Mouse (Mus musculus): ENCODE data around the gene Ublcp1. TPM values are rescaled to one million over a fixed set of nuclear protein-coding genes. Genes with fewer than 3 reads are reported as not detected.
"Not testable (repeated sequence)": the region's sequence is repeated elsewhere in the genome, so short reads cannot be mapped to it uniquely, and the experiment has no call there.

The Ublcp1 gene
- total RNA-seq, 2 experiments from 2014 or later, result 48.6 to 52.0 TPM

DNA sequence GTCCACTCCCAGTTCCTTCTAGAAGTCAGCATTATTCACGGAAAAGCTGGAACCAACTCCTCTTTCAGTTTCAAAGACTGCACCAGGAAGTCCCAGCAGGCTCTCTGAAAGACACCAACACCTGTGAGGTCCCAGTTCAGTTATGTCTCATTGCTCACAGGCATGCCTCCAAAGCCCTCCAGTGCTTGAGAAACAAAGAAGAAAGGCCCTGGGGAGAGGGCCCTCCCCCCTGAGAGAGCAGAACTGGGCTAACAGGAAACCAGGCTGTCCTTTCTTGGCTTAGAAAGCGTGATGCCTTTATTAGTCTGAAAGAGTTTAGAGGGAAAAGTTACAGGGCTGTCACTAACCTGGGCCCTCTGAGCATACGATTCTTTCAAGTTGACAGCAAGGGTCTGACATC is 25.9 kb upstream of the Ublcp1 start:
- intact Hi-C loops (cut with DNase I), result no loop called here
- no peak for DNase-seq (ENCODE audit: low spot score in 2 of 2)

DNA sequence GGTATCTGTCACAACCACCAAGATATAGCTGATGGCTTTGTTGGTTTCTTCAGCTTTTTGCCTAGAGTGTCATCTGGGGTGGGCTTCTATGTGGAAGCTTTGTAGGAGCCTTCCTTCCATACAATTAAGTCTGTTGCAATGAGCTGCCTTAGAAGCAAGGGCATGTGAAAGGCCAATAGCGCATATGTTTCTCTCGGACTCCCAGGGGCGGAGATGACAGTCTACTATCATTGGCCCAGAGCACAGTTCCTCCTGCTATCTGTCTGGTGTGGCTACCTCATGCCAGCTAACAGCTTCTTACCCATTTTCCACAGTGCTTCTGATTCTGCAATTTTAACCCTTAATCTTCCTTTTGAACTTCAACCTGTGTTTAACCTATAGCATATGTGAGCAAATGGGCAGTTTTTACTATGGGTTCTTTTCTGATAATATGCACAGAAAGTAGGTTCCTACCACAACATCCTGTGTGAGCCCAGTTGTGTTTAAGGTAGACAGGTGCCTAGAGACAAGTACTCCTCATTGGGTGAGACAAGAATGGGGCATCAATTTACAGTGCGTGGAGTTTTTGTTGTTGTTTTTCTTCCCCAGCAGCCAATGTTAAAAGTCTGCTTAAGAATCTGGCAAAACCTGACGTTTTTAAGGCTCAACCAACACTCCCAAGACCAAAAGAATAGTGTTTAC is 24.5 kb upstream of the Ublcp1 start:
- intact Hi-C loops (cut with DNase I), result no loop called here
- DNase-seq (ENCODE audit: low spot score in 2 of 2), result no peak

DNA sequence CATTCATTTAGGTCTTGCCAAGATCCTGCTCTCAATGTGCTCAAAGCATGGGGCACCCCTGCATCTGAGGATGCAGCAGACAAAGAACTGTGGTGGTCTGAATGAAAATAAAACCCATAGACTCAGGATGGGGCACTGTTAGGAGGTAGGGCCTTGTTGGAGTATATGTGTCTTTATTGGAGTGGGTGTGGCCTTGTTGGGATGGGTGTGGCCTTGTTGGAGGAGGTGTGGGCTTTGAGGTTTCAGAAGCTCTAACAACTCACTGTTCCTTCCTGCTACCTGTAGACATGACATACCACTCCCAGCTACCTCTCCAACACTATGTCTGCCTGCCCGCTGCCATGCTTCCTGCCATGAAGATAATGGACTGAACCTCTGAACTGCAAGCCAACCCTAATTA is 18.8 kb upstream of the Ublcp1 start:
- no peak for DNase-seq (ENCODE audit: low spot score in 2 of 2)
- intact Hi-C loops (cut with DNase I), result no loop called here

DNA sequence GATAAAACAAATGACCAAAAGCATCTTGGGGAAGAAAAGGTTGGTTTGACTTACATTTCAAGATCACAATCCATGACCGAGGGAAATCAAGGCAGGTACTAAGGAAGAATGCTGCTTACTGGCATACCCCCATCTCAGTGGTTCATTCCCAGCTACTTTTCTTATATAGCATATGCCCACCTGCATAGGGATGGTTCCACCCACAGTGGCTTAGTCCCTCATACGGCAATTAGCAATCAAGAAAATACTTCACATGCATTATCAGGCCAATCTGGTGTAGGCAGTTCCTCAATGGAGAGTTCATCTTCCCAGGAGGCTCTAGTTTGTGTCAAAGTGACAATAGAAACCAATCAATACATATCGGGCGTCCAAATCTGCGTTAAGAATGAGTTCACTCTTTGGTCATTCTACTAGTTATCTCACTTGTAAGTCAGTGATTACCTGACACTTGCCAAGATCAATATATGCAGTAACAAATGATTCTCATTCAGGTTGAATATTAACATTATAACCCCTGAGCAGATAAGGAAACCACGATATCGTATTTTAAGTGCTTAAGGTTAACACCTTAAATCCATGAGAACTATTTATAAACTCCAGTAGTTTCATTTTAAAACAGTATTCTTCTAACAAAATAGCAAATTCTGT is 14.9 kb upstream of the Ublcp1 start:
- DNase-seq (ENCODE audit: low spot score in 2 of 2), result no peak
- intact Hi-C loops (cut with DNase I), result no loop called here

DNA sequence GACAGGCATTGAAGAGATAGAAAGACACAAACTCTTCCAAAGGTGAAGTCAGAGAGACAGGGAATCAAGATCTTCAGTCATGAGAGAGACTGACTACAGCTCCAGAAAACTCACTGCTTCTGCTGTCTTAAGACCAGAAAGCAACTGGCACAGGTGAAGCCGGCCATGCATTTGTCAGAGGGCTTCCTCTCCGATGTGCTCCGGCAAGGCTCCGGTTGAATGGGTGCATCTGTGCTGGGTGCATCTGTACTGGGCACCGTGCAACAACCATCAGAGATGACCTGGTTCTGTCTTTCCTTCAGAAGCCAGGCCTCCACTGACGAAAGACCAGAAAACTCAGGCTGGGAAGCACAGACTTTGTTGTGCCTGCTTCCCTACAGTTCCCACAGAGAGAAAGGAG is 9.9 kb upstream of the Ublcp1 start:
- no peak for DNase-seq (ENCODE audit: low spot score in 2 of 2)
- intact Hi-C loops (cut with DNase I), result no loop called here

DNA sequence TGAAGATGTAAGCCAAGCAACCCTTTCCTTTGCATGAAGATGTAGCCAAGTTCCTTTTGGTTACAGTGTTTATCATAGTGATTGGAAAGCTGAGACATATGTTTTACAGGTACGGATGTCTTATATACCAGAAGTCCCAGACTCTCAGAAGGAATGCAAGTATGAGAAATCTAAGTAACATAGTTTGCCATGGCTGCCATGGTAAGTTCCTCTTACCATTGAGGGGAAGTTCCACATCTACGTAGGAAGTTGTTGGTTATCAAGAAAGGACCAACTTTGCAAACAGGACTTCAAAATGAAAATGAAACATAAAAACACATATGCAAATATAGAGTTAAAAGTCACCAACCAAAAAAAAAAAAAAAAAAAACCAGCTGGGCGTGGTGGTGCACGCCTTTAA is 8.1 kb upstream of the Ublcp1 start:
- DNase-seq (ENCODE audit: low spot score in 2 of 2), result no peak
- intact Hi-C loops (cut with DNase I), result no loop called here

DNA sequence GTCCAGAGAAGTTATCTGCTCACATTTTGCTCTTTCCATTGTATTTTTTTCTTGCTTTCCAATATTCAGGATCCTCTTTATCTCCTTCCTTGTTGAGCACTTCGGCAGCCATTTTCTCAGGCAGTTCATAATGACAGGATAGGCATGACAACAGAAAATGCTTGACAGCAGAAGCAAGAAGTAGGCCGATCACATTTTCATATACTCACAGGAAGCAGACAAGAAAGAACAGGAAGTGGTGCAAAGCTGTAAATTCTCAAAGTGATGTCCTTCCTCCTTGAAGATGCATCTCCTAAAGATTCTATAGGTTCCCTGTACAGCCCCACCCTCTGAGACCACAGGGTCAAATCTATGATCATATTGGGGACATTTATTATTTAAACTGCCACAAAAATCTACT is 6.1 kb upstream of the Ublcp1 start:
- no peak for DNase-seq (ENCODE audit: low spot score in 2 of 2)
- intact Hi-C loops (cut with DNase I), result no loop called here

DNA sequence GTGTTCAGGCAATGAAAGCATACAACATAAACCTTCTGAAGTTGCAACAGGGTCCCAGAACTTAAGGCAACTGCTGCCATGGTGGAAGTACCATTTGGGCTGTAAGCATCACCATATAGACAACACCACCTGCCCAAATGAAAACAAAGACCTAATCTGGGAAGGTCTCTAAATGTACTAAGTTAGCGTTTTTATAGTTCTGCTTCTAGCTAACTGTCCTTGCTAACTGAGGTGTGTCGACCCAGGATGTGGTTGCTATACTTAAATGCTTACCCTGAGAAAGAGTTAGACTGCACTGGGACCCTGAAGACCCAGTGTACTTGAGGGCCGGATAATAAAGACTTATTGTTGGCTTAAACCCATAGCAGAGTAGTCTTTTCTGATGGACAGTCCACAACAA is 5.2 kb upstream of the Ublcp1 start:
- DNase-seq (ENCODE audit: low spot score in 2 of 2), result no peak
- intact Hi-C loops (cut with DNase I), result no loop called here

DNA sequence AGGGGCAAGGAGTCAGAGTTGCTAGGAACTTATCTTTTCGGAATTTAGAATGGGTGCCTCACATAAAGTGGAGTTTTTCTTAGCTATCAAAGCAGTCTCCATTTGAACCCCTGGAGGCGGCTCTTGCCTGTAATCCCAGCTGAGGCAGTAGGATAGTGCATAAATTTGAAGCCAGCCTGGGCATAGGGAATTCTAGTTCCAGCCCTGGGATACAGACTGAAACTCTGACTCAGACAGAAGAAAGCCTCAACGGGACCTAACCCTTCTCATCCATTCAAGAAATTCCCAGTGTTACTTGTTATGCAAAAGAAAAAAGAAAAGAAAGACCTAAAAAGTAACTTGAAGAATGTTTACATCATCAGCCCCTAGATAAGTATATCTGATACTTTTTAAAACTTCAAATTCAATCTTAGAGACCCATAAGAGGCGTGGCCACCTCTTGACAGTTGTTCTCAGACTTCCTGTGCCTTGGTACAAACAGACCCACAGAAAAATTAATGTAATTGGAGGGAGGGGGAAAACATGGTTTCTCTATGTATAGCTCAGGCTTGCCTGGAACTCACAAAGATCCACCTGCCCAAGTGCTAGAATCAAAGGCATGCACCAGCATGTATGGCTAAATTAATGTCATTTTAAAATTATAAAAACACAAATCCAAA is 1.2 kb upstream of the Ublcp1 start:
- no peak for DNase-seq (ENCODE audit: low spot score in 2 of 2)
- intact Hi-C loops (cut with DNase I), result loop anchor here (5.0 kb wide), 1 partner anchor 66 kb away; no protein-coding TSS in a partner anchor

DNA sequence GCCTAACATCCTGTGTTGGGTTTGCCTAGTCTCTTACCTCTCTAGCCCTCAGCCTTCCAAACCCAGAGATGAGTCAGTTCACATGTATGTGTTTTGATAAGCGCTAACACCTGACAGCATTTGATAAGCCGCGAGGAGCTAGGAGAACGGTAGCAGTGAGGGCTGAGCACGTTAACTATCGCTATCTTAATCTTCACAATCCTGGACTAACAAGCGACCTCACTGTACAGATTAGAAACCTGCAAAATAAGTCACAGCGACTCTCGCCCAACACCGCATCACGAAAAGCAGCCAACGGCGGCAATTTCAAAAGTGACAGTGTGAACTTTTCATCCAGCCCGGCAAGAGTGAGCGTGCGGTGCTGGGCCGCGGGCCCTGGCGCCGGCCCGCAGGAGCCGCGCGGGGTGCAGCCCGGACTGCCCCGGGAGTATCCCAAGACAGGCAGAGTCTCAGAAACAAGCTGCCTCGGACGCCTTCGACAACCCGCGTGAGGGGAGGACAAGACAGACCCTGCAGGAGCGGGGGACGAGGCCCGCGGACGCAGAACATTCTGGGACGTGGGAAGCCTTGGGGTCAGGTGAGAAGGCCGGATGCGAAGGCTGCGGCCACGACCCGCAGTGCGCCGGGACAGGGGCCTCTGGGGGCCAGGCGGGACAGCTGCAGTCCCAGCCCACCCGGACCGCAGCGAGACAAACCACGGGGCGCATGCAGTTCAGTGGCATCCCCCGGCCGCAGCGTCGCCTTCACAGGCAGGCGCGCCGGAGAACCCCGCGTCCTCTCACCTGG is 459 bp downstream of the Ublcp1 start:
- peak in 1 of 2 experiments; percentile 17 for DNase-seq (ENCODE audit: low spot score in 2 of 2)
- intact Hi-C loops (cut with DNase I), result loop anchor here (1.0 to 10.0 kb wide), 3 partner anchors 48 to 975 kb away; partner anchors contain the start of gene Rnf145

DNA sequence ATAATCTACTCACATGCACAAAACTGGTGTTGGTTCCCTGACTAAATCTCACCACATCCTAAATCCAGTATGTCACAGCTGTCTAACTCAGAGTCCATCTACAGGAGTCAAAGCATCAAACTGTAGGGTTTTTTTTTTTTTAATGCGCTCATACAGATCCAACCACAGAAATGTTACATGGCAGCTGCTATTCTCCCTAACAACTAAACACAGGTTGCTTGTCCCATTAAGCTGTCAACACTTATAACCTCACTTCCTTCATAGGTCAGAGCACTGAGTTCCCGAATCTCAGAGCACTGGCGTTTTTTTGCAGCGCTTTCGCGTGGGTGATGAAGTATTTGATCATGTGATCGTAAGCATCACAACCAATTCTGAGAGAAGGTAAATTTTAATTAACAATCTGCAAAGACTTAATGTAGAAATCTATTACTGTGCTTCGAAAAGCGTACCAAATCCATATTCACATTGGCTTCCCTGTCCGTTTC is 1.9 kb downstream of the Ublcp1 start:
- no peak for DNase-seq (ENCODE audit: low spot score in 2 of 2)
- intact Hi-C loops (cut with DNase I), result loop anchor here (10.0 kb wide), 1 partner anchor 974 kb away; no protein-coding TSS in a partner anchor

DNA sequence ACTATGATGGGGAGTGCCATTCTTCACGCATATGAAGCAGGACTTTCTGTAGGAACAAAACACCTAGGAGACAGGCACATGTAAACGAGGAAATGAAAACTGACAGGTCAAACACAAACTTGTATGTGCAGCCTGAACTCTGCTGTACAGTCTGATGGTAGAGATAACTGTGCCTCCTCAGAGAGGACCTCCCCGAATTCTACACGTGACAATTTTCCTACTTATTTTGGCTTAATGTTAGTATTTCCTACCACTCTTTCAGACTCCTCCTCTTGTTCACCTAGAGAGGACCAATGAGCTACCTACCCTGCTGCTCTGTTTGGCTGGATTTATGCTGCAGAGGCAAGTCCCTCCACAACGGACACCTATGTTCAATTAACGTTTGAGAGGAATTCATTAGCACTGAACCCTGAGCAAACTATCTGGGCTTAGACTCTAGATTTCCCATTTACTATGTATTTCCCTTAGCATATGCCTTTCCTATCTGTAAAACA is 3.3 kb downstream of the Ublcp1 start:
- intact Hi-C loops (cut with DNase I), result loop anchor here (10.0 kb wide), 1 partner anchor 972 kb away; no protein-coding TSS in a partner anchor

DNA sequence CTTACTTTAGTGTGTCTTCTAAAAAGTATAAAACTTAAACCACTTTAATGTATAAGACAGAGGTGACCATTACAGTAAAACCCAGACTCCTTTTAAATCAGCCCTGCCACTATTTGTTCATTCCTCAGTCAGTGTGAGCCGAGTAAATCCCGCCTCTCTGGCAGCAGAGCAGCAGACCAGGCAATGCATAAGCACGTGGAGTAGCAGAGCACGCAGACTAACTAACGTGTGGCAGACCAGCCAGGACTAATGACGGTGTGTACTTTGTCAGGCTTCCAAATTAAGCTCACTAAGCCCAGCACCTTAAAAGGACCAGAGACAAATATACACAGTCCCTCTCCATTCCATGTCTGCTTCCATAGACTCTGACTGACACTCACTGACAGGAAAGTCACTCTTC is 8.8 kb downstream of the Ublcp1 start:
- intact Hi-C loops (cut with DNase I), result loop anchor here (10.0 kb wide), 1 partner anchor 967 kb away; no protein-coding TSS in a partner anchor
- DNase-seq (ENCODE audit: low spot score in 2 of 2), result no peak

More for the DNA sequence above, 3.3 kb downstream of the Ublcp1 start:
- no peak for DNase-seq (ENCODE audit: low spot score in 2 of 2)

DNA sequence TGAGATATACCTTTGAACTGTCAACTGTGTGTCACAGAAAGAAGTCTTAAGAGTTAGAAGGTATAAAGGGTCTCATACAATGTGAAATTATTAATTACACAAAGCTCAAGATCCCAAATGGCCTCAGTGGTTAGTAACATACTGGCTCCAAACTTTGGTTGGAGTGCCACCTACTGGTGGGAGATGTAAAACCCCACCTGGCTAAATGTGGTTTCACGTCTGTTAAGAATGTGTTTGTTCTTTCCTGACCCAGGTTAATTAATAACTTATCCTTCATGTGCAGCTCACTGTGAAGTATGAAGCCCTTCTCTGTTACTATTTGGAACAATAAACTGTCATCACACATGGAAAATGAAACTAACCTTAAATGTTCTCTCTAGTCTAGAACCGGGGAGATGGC is 16.9 kb downstream of the Ublcp1 start:
- peak; percentile 47 to 52 for DNase-seq (ENCODE audit: low spot score in 2 of 2)
- intact Hi-C loops (cut with DNase I), result loop anchor here (2.0 kb wide), 1 partner anchor 687 kb away; no protein-coding TSS in a partner anchor

DNA sequence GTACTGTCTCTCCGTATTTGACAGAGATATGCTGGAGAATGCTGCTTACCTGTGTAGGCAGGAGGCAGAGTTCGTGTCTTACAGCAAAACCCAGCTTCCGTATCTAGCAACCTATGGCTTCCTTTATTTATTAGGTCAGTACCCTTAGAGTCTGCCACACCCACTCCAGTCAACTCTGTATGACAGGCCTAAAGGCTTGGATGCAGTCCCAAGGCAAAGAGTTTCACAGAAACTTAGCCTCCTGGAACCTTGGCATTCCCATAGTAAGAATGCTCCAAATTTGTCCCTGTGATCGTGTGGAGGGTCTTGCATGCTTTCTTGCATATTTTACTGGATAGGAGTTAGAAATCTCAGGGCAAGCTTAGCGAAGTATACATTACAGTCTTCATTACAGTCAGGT is 18.3 kb downstream of the Ublcp1 start:
- intact Hi-C loops (cut with DNase I), result loop anchor here (2.0 kb wide), 1 partner anchor 685 kb away; no protein-coding TSS in a partner anchor
- not testable (repeated sequence) for DNase-seq (ENCODE audit: low spot score in 2 of 2)

DNA sequence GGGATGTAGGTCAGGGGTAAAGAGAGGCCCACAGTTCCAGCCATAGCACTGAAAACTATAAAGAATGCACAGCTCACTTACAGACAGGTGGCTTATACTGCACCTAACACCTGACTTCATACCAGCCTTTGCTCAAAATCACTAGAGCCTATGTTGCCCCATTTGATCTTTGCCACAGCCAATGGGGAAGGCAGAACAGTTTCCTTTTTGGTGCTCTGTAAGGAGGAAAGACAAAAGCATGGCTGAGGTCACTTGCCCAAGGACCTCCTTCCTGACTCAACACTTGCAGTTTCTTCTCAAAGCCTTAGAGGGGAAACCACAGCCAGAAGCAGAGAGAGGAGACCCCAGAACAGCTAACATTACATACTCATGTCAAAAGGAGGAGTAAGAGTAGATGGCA is 19.3 kb downstream of the Ublcp1 start:
- no peak for DNase-seq (ENCODE audit: low spot score in 2 of 2)
- intact Hi-C loops (cut with DNase I), result no loop called here

DNA sequence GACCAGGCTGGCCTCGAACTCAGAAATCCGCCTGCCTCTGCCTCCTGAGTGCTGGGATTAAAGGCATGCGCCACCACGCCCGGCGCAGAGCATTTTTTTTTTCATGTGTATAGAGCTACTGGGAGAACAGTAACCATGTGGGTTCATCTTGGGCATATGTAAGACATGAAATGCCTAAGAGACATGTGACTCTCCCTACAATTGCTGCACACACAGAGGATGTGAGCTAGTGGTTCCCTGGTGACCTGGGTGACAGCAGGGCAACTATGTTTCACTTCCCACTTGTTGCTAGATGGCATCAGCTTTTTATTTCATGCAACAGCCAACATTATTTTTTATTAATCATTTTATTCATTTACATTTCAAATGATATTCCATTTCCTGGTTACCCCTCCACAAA is 32.5 kb downstream of the Ublcp1 start:
- intact Hi-C loops (cut with DNase I), result loop anchor here (5.0 kb wide), 1 partner anchor 95 kb away; no protein-coding TSS in a partner anchor

DNA sequence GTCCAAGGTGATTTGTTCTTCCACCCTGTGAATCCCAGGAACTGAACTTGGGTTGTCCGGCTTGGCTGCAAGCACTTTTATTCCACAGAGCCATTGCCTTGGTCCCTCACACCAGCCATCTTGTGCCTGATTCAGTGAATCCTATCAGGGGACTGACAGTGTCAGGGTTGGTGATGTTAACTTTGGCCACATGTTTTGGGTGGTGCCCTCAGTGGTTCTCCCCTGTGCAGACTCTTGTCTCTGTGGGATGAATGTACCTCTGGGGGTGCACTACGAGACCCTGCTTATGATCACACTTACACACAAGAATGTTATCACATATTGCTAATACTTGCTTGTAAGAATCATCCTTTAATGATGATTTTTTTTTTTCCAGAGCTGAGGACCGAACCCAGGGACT is 40.3 kb downstream of the Ublcp1 start:
- intact Hi-C loops (cut with DNase I), result no loop called here
- no peak for DNase-seq (ENCODE audit: low spot score in 2 of 2)

More for the DNA sequence above, 32.5 kb downstream of the Ublcp1 start:
- DNase-seq (ENCODE audit: low spot score in 2 of 2), result no peak

DNA sequence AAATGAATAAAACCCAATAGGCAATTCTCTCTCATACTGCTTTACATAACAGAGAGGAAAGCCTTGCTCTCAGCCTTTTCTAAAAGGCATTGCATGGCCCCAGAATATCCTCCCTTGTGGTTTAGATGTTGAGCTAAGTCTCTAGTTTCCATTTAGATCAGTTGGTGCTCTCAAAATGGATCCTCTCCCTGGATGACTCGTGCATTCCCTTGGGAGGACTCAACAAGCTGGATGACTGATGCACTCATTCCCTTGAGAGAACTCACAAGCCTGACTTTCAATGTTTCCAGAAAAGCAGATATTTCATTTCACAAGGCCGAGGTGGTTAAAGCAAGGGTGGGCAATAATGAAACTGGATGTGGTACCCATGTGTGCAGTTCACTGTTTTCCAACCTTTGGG is 42.3 kb downstream of the Ublcp1 start:
- intact Hi-C loops (cut with DNase I), result no loop called here
- no peak for DNase-seq (ENCODE audit: low spot score in 2 of 2)
